Mouse (Mus musculus) lung, postnatal 0 days (tissue): ENCODE measurements at regions not wholly inside any gene's neighbourhood (a gene's known extent, or its start where the extent isn't known, plus 50 kb on each side); places are given as distances from the start of the nearest gene placed in this dataset.

Source experiments
- CTCF ChIP-seq: IDR thresholded peaks from 2 replicates; pipeline ENCODE4 v1.5.1; 2016; ENCODE audit warnings: antibody characterized with exemption, mild to moderate bottlenecking
- EP300 ChIP-seq: IDR thresholded peaks from 2 replicates; pipeline ENCODE4 v1.6.1; 2016; ENCODE audit warnings: antibody characterized with exemption, mild to moderate bottlenecking, control low read depth

- TF ChIP-seq CTCF (no peak), EP300 (no peak)
Observed at GRCm38 (mm10) chr17:59362110-59362509, 348.9 kb upstream of the Nudt12 start.
